8 mouse cellular contexts compared by ENCODE assay signal in genomic region chr11:43433254-43434023, GRCm38 (mm10). TPM values are rescaled to one million over a fixed set of nuclear protein-coding genes. Genes with fewer than 3 reads are reported as not detected.
A peak's percentile ranks its signal among the peaks of the same experiment; 100 is the strongest.
DNase-seq lines count a peak whose midpoint lies in the region; ATAC-seq and TF ChIP-seq lines count a peak whose summit lies in the region.

Slu7 (plus strand) TSS chr11:43433744.

- H3K4me1 ChIP-seq in G1E (ENCODE audit: insufficient read depth, low read depth, low read length), result peaks cover 10% of the 10 kb centered on the region
- peaks cover 8% of the 10 kb centered on the region for H3K4me1 ChIP-seq in forebrain, embryonic 12.5 days
- H3K4me1 ChIP-seq in heart, postnatal 0 days (ENCODE audit: control insufficient read depth, insufficient read depth), result peaks cover 11% of the 10 kb centered on the region
- peaks cover 3% of the 10 kb centered on the region; the same call in 1 of the 2 replicates for H3K4me1 ChIP-seq in lung, adult 2 months (ENCODE audit: control insufficient read depth, insufficient read depth, low read length)

- no peaks in the 10 kb centered on the region; the same call in 1 of the 2 replicates for H3K27me3 ChIP-seq in G1E (ENCODE audit: insufficient read depth, low read length)
- H3K27me3 ChIP-seq in forebrain, embryonic 12.5 days, result no peaks in the 10 kb centered on the region
- no peaks in the 10 kb centered on the region for H3K27me3 ChIP-seq in heart, postnatal 0 days (ENCODE audit: control insufficient read depth, insufficient read depth, low read length)

- peak within 1 kb of the TSS; percentile 75 for H3K9ac ChIP-seq in forebrain, embryonic 12.5 days
- peak within 1 kb of the TSS; percentile 88 for H3K9ac ChIP-seq in heart, postnatal 0 days (replicated peaks; ENCODE audit: low read depth, low read length)

- peaks cover 29% of the 10 kb centered on the region for H3K36me3 ChIP-seq in G1E (replicated peaks)
- peaks cover 12% of the 10 kb centered on the region for H3K36me3 ChIP-seq in forebrain, embryonic 12.5 days (replicated peaks)
- H3K36me3 ChIP-seq in heart, postnatal 0 days (replicated peaks; ENCODE audit: control insufficient read depth, insufficient read depth, low read length), result peaks cover 13% of the 10 kb centered on the region

- peak within 1 kb of the TSS; percentile 95 for H3K4me3 ChIP-seq in G1E (ENCODE audit: low read depth, low read length)
- peak within 1 kb of the TSS; percentile 83 for H3K4me3 ChIP-seq in forebrain, embryonic 12.5 days (replicated peaks)
- H3K4me3 ChIP-seq in heart, postnatal 0 days (ENCODE audit: low read depth, low read length), result peak within 1 kb of the TSS; percentile 99
- H3K4me3 ChIP-seq in lung, adult 2 months (replicated peaks; ENCODE audit: extremely low read depth, low read depth, low read length), result peak within 1 kb of the TSS; percentile 88

- peak; percentile 85 for ATAC-seq in G1E (ENCODE audit: extremely low read depth, insufficient number of reproducible peaks, low FRiP score, poor library complexity, severe bottlenecking)
- ATAC-seq in forebrain, embryonic 12.5 days (ENCODE audit: low FRiP score), result peak; percentile 90
- ATAC-seq in heart, postnatal 0 days (ENCODE audit: insufficient read depth, low read depth), result peak; percentile 87
- peak; percentile 96 for ATAC-seq in neutrophil, adult 5-6 weeks (ENCODE audit: extremely low read depth, insufficient number of reproducible peaks, low FRiP score, poor library complexity, severe bottlenecking)

- TF ChIP-seq CTCF in G1E (IDR thresholded peaks at IDR 0.05; ENCODE audit: low read depth, low read length), result no peak
- TF ChIP-seq CTCF in heart, postnatal 0 days (IDR thresholded peaks at IDR 0.05; ENCODE audit: low read depth), result peak; percentile 16; the same call in 1 of the 2 replicates
- TF ChIP-seq CTCF in lung, adult 2 months (IDR thresholded peaks at IDR 0.05; ENCODE audit: insufficient read depth, low read length), result no peak

- H3K9me3 ChIP-seq in G1E (replicated peaks), result no peaks in the 10 kb centered on the region
- no peaks in the 10 kb centered on the region for H3K9me3 ChIP-seq in forebrain, embryonic 12.5 days
- no peaks in the 10 kb centered on the region; the same call in 1 of the 2 replicates for H3K9me3 ChIP-seq in heart, postnatal 0 days (replicated peaks; ENCODE audit: control insufficient read depth, low read length)

- TF ChIP-seq POLR2A in lung, adult 2 months (IDR thresholded peaks at IDR 0.05; ENCODE audit: borderline replicate concordance, extremely low read depth, low read depth, low read length), result peak; percentile 85; the same call in 1 of the 2 replicates

- 7% methylated on average over 38 of the region's 38 CpGs for WGBS in forebrain, embryonic 12.5 days
- WGBS in heart, postnatal 0 days, result 6% methylated on average over 38 of the region's 38 CpGs
- WGBS in lung, adult 2 months, result 8% methylated on average over 38 of the region's 38 CpGs

- peak within 1 kb of the TSS; percentile 80 for H3K4me2 ChIP-seq in forebrain, embryonic 12.5 days
- H3K4me2 ChIP-seq in heart, postnatal 0 days (ENCODE audit: low read depth, low read length), result peak within 1 kb of the TSS; percentile 66

- DNase-seq in G1E (ENCODE audit: low spot score), result peak; percentile 65
- peak; percentile 68 for DNase-seq in c-Kit-positive CD71-positive TER-119-positive erythroid progenitor cells, embryonic 14.5 days (ENCODE audit: low spot score)
- peak; percentile 86 for DNase-seq in heart, postnatal 0 days (ENCODE audit: low spot score)
- DNase-seq in kidney, postnatal 36 days, result peak; percentile 76 to 84
- peak; percentile 76 for DNase-seq in lung, adult 2 months
- DNase-seq in testis, postnatal 14 days (ENCODE audit: low spot score), result peak; percentile 82

- no peak for TF ChIP-seq EP300 in heart, postnatal 0 days (IDR thresholded peaks at IDR 0.05; ENCODE audit: low read depth)

- H3K27ac ChIP-seq in forebrain, embryonic 12.5 days, result peak within 1 kb of the TSS; percentile 38; the same call in 1 of the 2 replicates
- peak within 1 kb of the TSS; percentile 82 for H3K27ac ChIP-seq in heart, postnatal 0 days (ENCODE audit: low read depth)

RNA-seq across cellular contexts. Expression of gene Slu7, which starts in this region (rescaled TPM):
- total RNA-seq in G1E (2014; fragmentation: Nextera tagmentation) (40.8 and 42.8 TPM in 2 replicates), G1E (2017) (55.4 and 63.1 TPM in 2 replicates)
- polyA plus RNA-seq in G1E (2012), result 4.0 and 5.2 TPM in 2 replicates
- 62.8 and 66.9 TPM in 2 replicates for polyA plus RNA-seq in forebrain, embryonic 12.5 days (2016; fragmentation: Nextera tagmentation; extraction: Ambion mirVana)
- total RNA-seq in heart, postnatal 0 days (2014; rRNA removed; ENCODE audit: low replicate concordance), result 7.2 and 8.0 TPM in 2 replicates
- polyA plus RNA-seq in heart, postnatal 0 days (2015; fragmentation: Nextera tagmentation; extraction: Ambion mirVana), result 31.7 and 36.0 TPM in 2 replicates
- 3.2 and 6.0 TPM in 2 replicates for polyA plus RNA-seq in lung, adult 2 months (2012; rRNA removed)
- total RNA-seq in neutrophil, adult 5-6 weeks (2017), result 131 and 142 TPM in 2 replicates

Comparison
In these comparisons a context has a peak if more than half of its experiments do, and no peak if none do; other contexts are left out.
1. Peak in every context shown above with its lines: DNase-seq, ATAC-seq, H3K4me3 ChIP-seq and H3K27ac ChIP-seq.